Mouse (Mus musculus): Measurements from ENCODE around the gene Cntd1. TPM values are rescaled to one million over a fixed set of nuclear protein-coding genes. Genes with fewer than 3 reads are reported as not detected.

Gene Cntd1
- polyA plus RNA-seq, 1 experiment from 2014 or later, result 1.6 TPM

GRCm38 (mm10) chr11:101259948-101260825 lies 18.6 kb upstream of the Cntd1 start, which contains the start of gene Wnk4:
Wnk4 (plus strand) TSS chr11:101260567.
- H3K9me3 ChIP-seq, result no peaks in the 10 kb centered on the region
- ATAC-seq (ENCODE audit: low FRiP score), result peak; percentile 84
- peaks cover 54% of the 10 kb centered on the region for H3K4me1 ChIP-seq
- WGBS, result under 1% methylated on average over 43 of the region's 43 CpGs
- H3K27me3 ChIP-seq, result peaks cover 43% of the 10 kb centered on the region
- peak within 1 kb of the TSS; percentile 49 for H3K4me3 ChIP-seq (replicated peaks)
- H3K9ac ChIP-seq, result peak within 1 kb of the TSS; percentile 67
- H3K27ac ChIP-seq, result 0 out of 2 replicates have a peak within 1 kb of the TSS, but pooled peaks have one; percentile 38
- peaks cover 14% of the 10 kb centered on the region; the same call in 1 of the 2 replicates for H3K36me3 ChIP-seq (replicated peaks)
- peak within 1 kb of the TSS; percentile 96 for H3K4me2 ChIP-seq

GRCm38 (mm10) chr11:101260826-101261380 lies 17.9 kb upstream of the Cntd1 start:
- Histone ChIP-seq H3K36me3 (replicated peaks) (peaks cover 11% of the 10 kb centered on the region; the same call in 1 of the 2 replicates), H3K4me1 (peaks cover 59% of the 10 kb centered on the region), H3K9ac (peak overlapping the region; percentile 67), H3K4me3 (replicated peaks) (peak overlapping the region; percentile 49), H3K27me3 (peaks cover 50% of the 10 kb centered on the region), H3K27ac (0 out of 2 replicates have a peak overlapping the region, but pooled peaks have one; percentile 38), H3K9me3 (no peaks in the 10 kb centered on the region), H3K4me2 (peak overlapping the region; percentile 96)
- ATAC-seq (ENCODE audit: low FRiP score), result no peak
- WGBS, result 0% methylated on average over 30 of the region's 30 CpGs

- peaks cover 59% of the 10 kb centered on the region for H3K4me1 ChIP-seq
- ATAC-seq (ENCODE audit: low FRiP score), result no peak
- H3K36me3 ChIP-seq (replicated peaks), result peaks cover 9% of the 10 kb centered on the region; the same call in 1 of the 2 replicates
- H3K4me3 ChIP-seq (replicated peaks), result peak overlapping the region; percentile 20
- H3K27me3 ChIP-seq, result peaks cover 61% of the 10 kb centered on the region
- under 1% methylated on average over 24 of the region's 24 CpGs for WGBS
- peak overlapping the region; percentile 96 for H3K4me2 ChIP-seq
- H3K27ac ChIP-seq, result no peak overlapping the region
- peak overlapping the region; percentile 33 for H3K9ac ChIP-seq
- no peaks in the 10 kb centered on the region for H3K9me3 ChIP-seq
Observed at GRCm38 (mm10) chr11:101262272-101262967, 16.4 kb upstream of the Cntd1 start.

DNA sequence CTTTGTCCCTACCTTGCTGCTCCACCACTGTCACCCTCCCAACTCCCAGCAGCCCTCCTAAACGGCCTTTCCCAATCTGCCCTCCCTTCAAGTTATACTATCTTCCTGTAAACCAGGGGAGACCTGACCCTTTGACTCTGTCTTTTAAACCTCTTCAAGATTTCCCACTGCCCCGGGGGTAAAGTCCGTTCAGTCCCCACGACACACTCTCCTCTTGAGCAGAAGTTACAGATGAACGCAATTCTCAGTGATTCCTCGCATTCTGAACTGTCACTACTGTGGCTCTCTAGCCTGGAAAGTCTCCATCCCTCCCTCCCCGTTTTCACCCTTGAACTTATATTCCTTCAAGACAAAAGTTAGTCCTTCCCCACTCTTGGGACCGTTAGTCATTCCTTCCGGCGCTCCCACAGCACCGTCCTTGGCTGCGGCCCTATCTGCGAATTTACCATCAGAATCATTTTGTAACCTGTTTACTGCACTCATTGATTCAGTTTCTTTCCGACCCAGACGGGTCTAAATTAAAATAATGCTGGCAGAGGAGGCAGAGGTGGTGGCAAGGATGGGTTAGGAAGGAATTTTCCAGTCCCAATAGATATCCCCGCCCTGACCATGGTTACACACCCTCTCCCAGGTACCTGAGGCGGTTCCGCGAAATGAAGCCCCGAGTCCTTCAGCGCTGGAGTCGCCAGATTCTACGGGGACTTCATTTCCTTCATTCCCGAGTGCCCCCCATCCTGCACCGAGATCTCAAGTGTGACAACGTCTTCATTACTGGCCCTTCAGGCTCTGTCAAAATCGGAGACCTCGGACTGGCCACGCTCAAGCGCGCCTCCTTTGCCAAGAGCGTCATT lies 15.4 kb upstream of the Cntd1 start:
- WGBS, result 2% methylated on average over 32 of the region's 32 CpGs
- Histone ChIP-seq H3K4me3 (replicated peaks) (peak overlapping the region; percentile 10; the same call in 1 of the 2 replicates), H3K4me1 (peaks cover 59% of the 10 kb centered on the region), H3K9ac (no peak overlapping the region), H3K9me3 (no peaks in the 10 kb centered on the region), H3K27ac (no peak overlapping the region), H3K4me2 (peak overlapping the region; percentile 96; the same call in 1 of the 2 replicates), H3K27me3 (peaks cover 64% of the 10 kb centered on the region), H3K36me3 (replicated peaks) (peaks cover 5% of the 10 kb centered on the region; the same call in 1 of the 2 replicates)
- no peak for ATAC-seq (ENCODE audit: low FRiP score)

GRCm38 (mm10) chr11:101263989-101264280 lies 14.9 kb upstream of the Cntd1 start:
- Histone ChIP-seq H3K9ac (no peak overlapping the region), H3K36me3 (replicated peaks) (no peaks in the 10 kb centered on the region), H3K4me1 (peaks cover 56% of the 10 kb centered on the region), H3K27ac (no peak overlapping the region), H3K27me3 (peaks cover 70% of the 10 kb centered on the region), H3K9me3 (no peaks in the 10 kb centered on the region), H3K4me2 (no peak overlapping the region), H3K4me3 (replicated peaks) (peak overlapping the region; percentile 10; the same call in 1 of the 2 replicates)
- no peak for ATAC-seq (ENCODE audit: low FRiP score)
- 3% methylated on average over 3 of the region's 3 CpGs for WGBS

- Histone ChIP-seq H3K9me3 (no peaks in the 10 kb centered on the region), H3K36me3 (replicated peaks) (no peaks in the 10 kb centered on the region), H3K27ac (no peak overlapping the region), H3K27me3 (peaks cover 77% of the 10 kb centered on the region), H3K4me3 (replicated peaks) (peak overlapping the region; percentile 32), H3K9ac (no peak overlapping the region), H3K4me2 (peak overlapping the region; percentile 54), H3K4me1 (peaks cover 47% of the 10 kb centered on the region)
- no peak for ATAC-seq (ENCODE audit: low FRiP score)
- 2% methylated on average over 31 of the region's 31 CpGs for WGBS
Observed at GRCm38 (mm10) chr11:101264954-101265471, 13.8 kb upstream of the Cntd1 start.

GRCm38 (mm10) chr11:101265906-101266305 lies 12.9 kb upstream of the Cntd1 start:
- no peak overlapping the region for H3K4me2 ChIP-seq
- H3K27me3 ChIP-seq, result peaks cover 77% of the 10 kb centered on the region

GRCm38 (mm10) chr11:101269577-101270116 lies 9.2 kb upstream of the Cntd1 start:
- no peak for ATAC-seq (ENCODE audit: low FRiP score)
- H3K9ac ChIP-seq, result no peak overlapping the region; the same call in 1 of the 2 replicates
- peaks cover 43% of the 10 kb centered on the region for H3K27me3 ChIP-seq
- H3K4me1 ChIP-seq, result peaks cover 10% of the 10 kb centered on the region
- no peak overlapping the region for H3K4me3 ChIP-seq (replicated peaks)
- no peak overlapping the region for H3K4me2 ChIP-seq
- 33% methylated on average over 10 of the region's 10 CpGs for WGBS
- H3K36me3 ChIP-seq (replicated peaks), result no peaks in the 10 kb centered on the region
- H3K27ac ChIP-seq, result no peak overlapping the region
- no peaks in the 10 kb centered on the region for H3K9me3 ChIP-seq

More at GRCm38 (mm10) chr11:101265906-101266305, 12.9 kb upstream of the Cntd1 start:
- Histone ChIP-seq H3K9ac (no peak overlapping the region), H3K4me1 (peaks cover 38% of the 10 kb centered on the region), H3K36me3 (replicated peaks) (no peaks in the 10 kb centered on the region), H3K4me3 (replicated peaks) (no peak overlapping the region), H3K27ac (no peak overlapping the region), H3K9me3 (no peaks in the 10 kb centered on the region)
- no peak for ATAC-seq (ENCODE audit: low FRiP score)
- WGBS, result 17% methylated on average over 6 of the region's 6 CpGs

DNA sequence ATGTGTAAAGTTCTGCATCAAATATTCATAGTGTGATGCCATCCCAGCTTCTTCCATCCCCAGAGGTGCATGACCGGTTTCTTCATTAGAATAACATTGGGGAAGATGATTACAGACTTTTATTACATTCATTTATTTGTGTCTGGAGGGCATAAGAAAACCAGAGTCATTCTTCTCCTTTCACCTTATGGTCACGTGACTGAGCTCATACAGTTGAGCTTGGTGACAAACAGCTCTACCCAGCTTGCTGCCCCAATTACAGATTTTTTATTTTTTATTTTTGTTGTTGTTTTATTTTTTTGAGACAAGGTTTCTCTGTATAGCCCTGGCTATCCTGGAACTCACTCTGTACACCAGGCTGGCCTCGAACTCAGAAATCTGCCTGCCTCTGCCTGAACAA lies 6.4 kb upstream of the Cntd1 start:
- H3K36me3 ChIP-seq (replicated peaks), result no peaks in the 10 kb centered on the region
- ATAC-seq (ENCODE audit: low FRiP score), result no peak
- H3K27me3 ChIP-seq, result peaks cover 26% of the 10 kb centered on the region; the same call in 1 of the 2 replicates
- H3K4me1 ChIP-seq, result peaks cover 14% of the 10 kb centered on the region
- no peak overlapping the region for H3K27ac ChIP-seq
- H3K9me3 ChIP-seq, result no peaks in the 10 kb centered on the region
- 88% methylated on average over 3 of the region's 3 CpGs for WGBS
- H3K9ac ChIP-seq, result no peak overlapping the region
- H3K4me2 ChIP-seq, result no peak overlapping the region
- no peak overlapping the region for H3K4me3 ChIP-seq (replicated peaks)

DNA sequence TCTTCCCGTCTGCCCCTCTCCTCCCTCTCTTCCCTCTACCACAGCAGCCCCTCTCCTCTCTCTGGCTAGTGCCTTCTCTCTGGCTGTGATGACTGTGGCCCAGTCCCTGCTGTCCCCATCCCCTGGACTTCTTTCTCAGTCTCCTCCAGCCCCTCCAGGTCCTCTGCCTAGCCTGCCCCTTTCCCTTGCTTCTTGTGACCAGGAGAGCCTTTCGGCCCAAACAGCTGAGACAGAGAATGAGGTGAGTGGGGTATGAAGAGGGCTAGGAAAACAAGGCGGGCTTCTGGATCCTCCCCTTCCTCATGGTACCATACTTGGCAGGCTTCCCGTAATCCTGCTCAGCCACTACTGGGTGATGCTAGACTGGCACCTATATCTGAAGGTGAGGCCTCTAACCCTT lies 3.5 kb upstream of the Cntd1 start:
- H3K27me3 ChIP-seq, result peaks cover 15% of the 10 kb centered on the region
- no peak overlapping the region for H3K9ac ChIP-seq
- H3K27ac ChIP-seq, result 0 out of 2 replicates have a peak overlapping the region, but pooled peaks have one; percentile 15
- peaks cover 29% of the 10 kb centered on the region for H3K4me1 ChIP-seq
- no peaks in the 10 kb centered on the region for H3K9me3 ChIP-seq
- WGBS, result 72% methylated on average over 4 of the region's 4 CpGs
- no peak overlapping the region for H3K4me2 ChIP-seq
- H3K36me3 ChIP-seq (replicated peaks), result no peaks in the 10 kb centered on the region
- ATAC-seq (ENCODE audit: low FRiP score), result no peak
- H3K4me3 ChIP-seq (replicated peaks), result no peak overlapping the region

All from forebrain, embryonic 12.5 days (tissue).